Mouse (Mus musculus) heart, embryonic 12.5 days (tissue): ENCODE data around the gene Crcp. TPM values are rescaled to one million over a fixed set of nuclear protein-coding genes. Genes with fewer than 3 reads are reported as not detected.
"Not testable (repeated sequence)": the region's sequence is repeated elsewhere in the genome, so short reads cannot be mapped to it uniquely, and the experiment has no call there.

Experiments
- ATAC-seq: fragments of 200-750 bp; cut with Nextera tagmentation; 2 replicates; pipeline ENCODE4 v1.8.0; 2017; ENCODE audit warnings: moderate TSS enrichment, moderate library complexity; ENCODE audit not compliant: insufficient number of reproducible peaks, low FRiP score
- H3K27ac ChIP-seq: fragments of 300-500 bp; sonication (generic); 2 replicates; pipeline ENCODE4 v1.5.1; 2016; ENCODE audit warnings: mild to moderate bottlenecking, moderate library complexity; ENCODE audit not compliant: poor library complexity, severe bottlenecking
- H3K27me3 ChIP-seq: fragments of 300-500 bp; sonication (generic); replicated peaks from 2 replicates; pipeline ENCODE4 v1.6.1; 2016; ENCODE audit warnings: mild to moderate bottlenecking, moderate library complexity
- H3K36me3 ChIP-seq: fragments of 300-500 bp; sonication (generic); 2 replicates; pipeline ENCODE4 v1.6.1; 2016; ENCODE audit warnings: mild to moderate bottlenecking, moderate library complexity
- H3K4me1 ChIP-seq: fragments of 300-500 bp; sonication (generic); replicated peaks from 2 replicates; pipeline ENCODE4 v1.6.1; 2016; ENCODE audit warnings: mild to moderate bottlenecking
- H3K4me2 ChIP-seq: fragments of 300-500 bp; sonication (generic); 2 replicates; pipeline ENCODE4 v1.6.1; 2016; ENCODE audit warnings: mild to moderate bottlenecking, moderate library complexity
- H3K4me3 ChIP-seq: fragments of 300-500 bp; sonication (generic); 2 replicates; pipeline ENCODE4 v1.5.1; 2016; ENCODE audit warnings: mild to moderate bottlenecking
- H3K9ac ChIP-seq: fragments of 300-500 bp; sonication (generic); 2 replicates; pipeline ENCODE4 v1.6.1; 2016; ENCODE audit warnings: mild to moderate bottlenecking, moderate library complexity
- H3K9me3 ChIP-seq: fragments of 300-500 bp; sonication (generic); replicated peaks from 2 replicates; pipeline ENCODE4 v1.6.1; 2016; ENCODE audit warnings: mild to moderate bottlenecking, moderate library complexity
- WGBS: fragments of 180-500 bp; shearing (Covaris S2); methylation state at CpG from one replicate; pipeline ENCODE4 v1.1.7; 2016; 5-methylcytosine and 5-hydroxymethylcytosine counted together
- polyA plus RNA-seq: library from polyadenylated mRNA; unstranded; fragments of >200 nt; fragmentation: Nextera tagmentation; extraction: Ambion mirVana; gene quantifications from 2 replicates; pipeline ENCODE4 v1.2.1, GENCODE M21; 2016

Crcp gene
- polyA plus RNA-seq, 1 experiment from 2014 or later, result 21.2 TPM

GRCm38 (mm10) chr5:130023067-130023766 lies 5.9 kb upstream of the Crcp start:
- H3K4me3 ChIP-seq, result 0 out of 2 replicates have a peak overlapping the region, but pooled peaks have one; percentile 68
- H3K27ac ChIP-seq, result no peak overlapping the region
- H3K27me3 ChIP-seq, result peaks cover 10% of the 10 kb centered on the region
- no peaks in the 10 kb centered on the region for H3K9me3 ChIP-seq
- H3K9ac ChIP-seq, result no peak overlapping the region
- H3K4me1 ChIP-seq, result peaks cover 9% of the 10 kb centered on the region
- no peak for ATAC-seq
- WGBS, result 39% methylated on average over 12 of the region's 12 CpGs
- peak overlapping the region; percentile 93 for H3K4me2 ChIP-seq
- H3K36me3 ChIP-seq, result no peaks in the 10 kb centered on the region

DNA sequence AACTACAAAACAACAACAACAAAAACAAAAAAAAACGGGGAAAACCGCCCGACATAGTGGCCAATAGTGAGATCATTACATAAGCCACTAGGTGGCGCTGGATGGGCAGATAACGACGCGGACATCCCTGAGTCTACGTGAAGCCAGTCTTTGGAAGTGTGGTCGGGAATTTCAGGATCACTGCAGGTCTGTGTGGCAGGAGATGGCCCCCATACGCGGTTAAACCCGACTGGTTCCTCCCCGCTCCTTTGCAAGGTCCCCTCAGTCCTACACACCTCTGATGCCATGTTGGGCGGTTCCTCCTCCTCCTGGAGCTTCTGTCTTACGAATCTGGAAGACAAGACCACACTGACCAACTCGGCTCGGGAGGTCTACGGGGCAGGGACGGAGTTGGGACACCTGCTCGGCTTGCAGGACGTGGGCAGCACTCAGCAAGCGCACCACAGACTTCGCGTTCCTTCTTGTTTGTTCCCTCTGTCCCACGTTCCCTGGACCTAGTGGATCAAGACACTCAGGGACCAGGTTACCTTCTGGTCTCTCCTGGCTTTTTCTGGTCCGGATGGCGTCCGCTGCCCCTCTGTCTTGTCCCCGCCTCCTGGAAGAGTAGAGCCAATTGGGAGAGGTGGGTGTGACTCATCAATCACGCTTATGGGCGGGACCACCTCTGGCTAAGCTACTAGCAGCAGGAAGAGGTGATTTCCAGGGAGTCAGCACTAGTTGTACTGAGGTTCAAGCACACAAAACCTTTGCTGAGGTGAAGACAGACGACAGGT lies 5.1 kb upstream of the Crcp start:
- Histone ChIP-seq H3K4me2 (peak overlapping the region; percentile 93), H3K4me1 (peaks cover 9% of the 10 kb centered on the region), H3K9me3 (no peaks in the 10 kb centered on the region), H3K36me3 (no peaks in the 10 kb centered on the region), H3K27ac (peak overlapping the region; percentile 68), H3K9ac (peak overlapping the region; percentile 75), H3K4me3 (peak overlapping the region; percentile 68), H3K27me3 (peaks cover 10% of the 10 kb centered on the region)
- ATAC-seq, result peak; percentile 89
- under 1% methylated on average over 32 of the region's 32 CpGs for WGBS

DNA sequence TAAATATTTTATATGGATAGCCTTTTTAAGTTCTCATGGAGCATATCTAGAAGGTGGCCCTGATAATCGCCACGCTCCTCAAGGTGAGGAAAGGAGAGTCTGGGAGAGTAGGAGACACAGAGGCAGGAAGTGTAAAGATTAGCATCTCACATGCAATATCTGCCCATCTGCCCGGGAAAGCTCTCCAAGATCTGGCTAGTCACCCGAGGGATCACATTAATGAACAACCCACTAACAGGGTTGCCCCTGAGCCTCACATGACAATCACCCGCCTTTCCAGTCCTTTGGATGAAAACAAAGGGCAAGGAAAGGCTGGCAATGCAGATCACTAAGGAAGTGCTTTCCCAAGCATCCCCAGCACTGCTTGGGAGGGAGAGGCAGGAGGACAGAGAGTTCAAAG lies 2.0 kb upstream of the Crcp start:
- no peak overlapping the region for H3K9ac ChIP-seq
- ATAC-seq, result no peak
- no peak overlapping the region for H3K27ac ChIP-seq
- H3K4me1 ChIP-seq, result peaks cover 9% of the 10 kb centered on the region
- H3K27me3 ChIP-seq, result peaks cover 10% of the 10 kb centered on the region
- no peaks in the 10 kb centered on the region for H3K36me3 ChIP-seq
- H3K9me3 ChIP-seq, result no peaks in the 10 kb centered on the region
- WGBS, result 69% methylated on average over 5 of the region's 5 CpGs
- no peak overlapping the region for H3K4me2 ChIP-seq
- H3K4me3 ChIP-seq, result no peak overlapping the region

- Histone ChIP-seq H3K27me3 (peaks cover 10% of the 10 kb centered on the region), H3K4me2 (no peak overlapping the region), H3K9me3 (no peaks in the 10 kb centered on the region), H3K27ac (no peak overlapping the region), H3K4me3 (no peak overlapping the region), H3K36me3 (no peaks in the 10 kb centered on the region), H3K4me1 (peaks cover 9% of the 10 kb centered on the region), H3K9ac (no peak overlapping the region)
- no peak for ATAC-seq
- 82% methylated on average over 7 of the region's 7 CpGs for WGBS
These were observed 1.4 kb upstream of the Crcp start for GRCm38 (mm10) chr5:130027696-130028095.

DNA sequence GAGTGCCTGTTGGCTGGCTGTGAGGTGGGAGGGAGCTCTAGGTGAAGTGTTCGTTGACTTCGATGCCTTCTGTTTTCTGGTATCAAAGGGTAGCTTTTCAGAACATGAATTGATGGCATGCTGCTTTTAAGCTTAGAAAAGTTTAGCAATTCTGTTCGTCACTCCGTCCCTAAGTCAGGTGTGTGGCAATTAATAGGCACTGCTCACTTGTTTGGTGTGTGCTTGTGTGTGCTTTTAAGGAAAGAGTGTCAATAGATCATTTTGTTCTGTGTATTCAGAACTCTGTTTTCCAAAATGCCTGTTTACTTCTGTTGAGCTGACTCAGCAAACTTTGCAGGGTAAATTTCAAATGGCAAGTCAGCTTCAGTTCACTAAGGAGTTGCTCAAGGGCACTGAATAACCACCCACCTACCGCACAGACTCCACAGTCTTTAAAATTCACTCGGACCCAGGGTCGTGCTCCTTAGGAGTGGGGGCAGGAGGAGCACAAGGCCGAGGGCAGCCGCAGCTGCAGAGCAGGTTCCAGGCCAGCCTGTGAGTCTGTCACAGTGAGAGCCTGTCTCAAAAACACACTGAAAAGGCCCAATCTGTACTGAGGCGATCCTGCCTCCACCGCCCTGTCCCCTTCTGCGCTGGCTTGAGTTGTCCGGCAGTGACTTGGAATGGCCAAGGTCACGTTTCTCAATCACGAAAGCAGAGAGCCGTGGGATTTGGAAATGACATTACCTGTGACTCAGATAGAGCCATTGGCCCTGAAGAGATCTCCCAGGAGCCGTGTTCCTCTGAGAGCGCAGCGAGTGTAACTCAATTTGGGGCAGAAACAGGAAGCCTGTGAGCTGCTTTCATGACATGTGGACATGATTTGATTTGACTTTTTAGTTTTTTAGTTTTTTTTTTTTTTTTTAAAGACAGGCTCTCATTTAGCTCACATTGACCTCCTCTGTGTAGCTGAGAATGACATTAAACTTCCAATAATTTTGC lies 2.6 kb downstream of the Crcp start:
- Histone ChIP-seq H3K9me3 (no peaks in the 10 kb centered on the region), H3K4me2 (no peak overlapping the region), H3K4me3 (no peak overlapping the region), H3K9ac (no peak overlapping the region), H3K36me3 (peaks cover 14% of the 10 kb centered on the region), H3K27me3 (peaks cover 7% of the 10 kb centered on the region), H3K4me1 (peaks cover 5% of the 10 kb centered on the region), H3K27ac (no peak overlapping the region)
- WGBS, result 92% methylated on average over 19 of the region's 19 CpGs
- ATAC-seq, result no peak

DNA sequence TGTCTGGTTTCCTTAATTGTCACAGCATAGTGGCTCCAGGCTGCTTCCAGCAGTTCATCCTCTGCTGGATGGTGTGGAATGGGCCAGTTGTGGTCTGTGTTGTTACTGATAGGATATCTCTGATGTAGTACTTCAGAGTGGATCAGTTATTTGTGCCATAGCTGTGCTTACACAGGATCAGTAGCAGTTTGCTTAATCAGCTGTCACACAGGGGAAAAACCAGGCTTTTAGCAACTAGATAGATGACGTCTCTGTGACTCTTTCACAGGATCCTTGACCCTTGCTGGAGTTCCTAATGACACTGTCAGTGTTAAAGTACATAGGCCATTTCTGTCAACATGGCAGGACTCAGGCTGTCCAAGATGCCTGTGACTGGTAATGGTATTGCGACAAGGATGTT lies 4.8 kb downstream of the Crcp start:
- H3K9ac ChIP-seq, result no peak overlapping the region

GRCm38 (mm10) chr5:130036300-130036699 lies 7.2 kb downstream of the Crcp start:
- not testable (repeated sequence) for H3K4me2 ChIP-seq, H3K4me3 ChIP-seq, H3K27ac ChIP-seq, H3K9ac ChIP-seq, ATAC-seq, H3K4me1 ChIP-seq, H3K9me3 ChIP-seq
- Histone ChIP-seq H3K36me3 (peaks cover 41% of the 10 kb centered on the region), H3K27me3 (peaks cover 15% of the 10 kb centered on the region)
- WGBS, result 72% methylated on average over 2 of the region's 2 CpGs

More for the DNA sequence above, 4.8 kb downstream of the Crcp start:
- H3K4me1 ChIP-seq, result peaks cover 5% of the 10 kb centered on the region
- H3K4me2 ChIP-seq, result no peak overlapping the region
- H3K36me3 ChIP-seq, result peaks cover 26% of the 10 kb centered on the region
- ATAC-seq, result no peak
- H3K27ac ChIP-seq, result no peak overlapping the region
- H3K9me3 ChIP-seq, result no peaks in the 10 kb centered on the region
- no peak overlapping the region for H3K4me3 ChIP-seq
- no peaks in the 10 kb centered on the region for H3K27me3 ChIP-seq
- WGBS, result 63% methylated on average over 2 of the region's 2 CpGs

DNA sequence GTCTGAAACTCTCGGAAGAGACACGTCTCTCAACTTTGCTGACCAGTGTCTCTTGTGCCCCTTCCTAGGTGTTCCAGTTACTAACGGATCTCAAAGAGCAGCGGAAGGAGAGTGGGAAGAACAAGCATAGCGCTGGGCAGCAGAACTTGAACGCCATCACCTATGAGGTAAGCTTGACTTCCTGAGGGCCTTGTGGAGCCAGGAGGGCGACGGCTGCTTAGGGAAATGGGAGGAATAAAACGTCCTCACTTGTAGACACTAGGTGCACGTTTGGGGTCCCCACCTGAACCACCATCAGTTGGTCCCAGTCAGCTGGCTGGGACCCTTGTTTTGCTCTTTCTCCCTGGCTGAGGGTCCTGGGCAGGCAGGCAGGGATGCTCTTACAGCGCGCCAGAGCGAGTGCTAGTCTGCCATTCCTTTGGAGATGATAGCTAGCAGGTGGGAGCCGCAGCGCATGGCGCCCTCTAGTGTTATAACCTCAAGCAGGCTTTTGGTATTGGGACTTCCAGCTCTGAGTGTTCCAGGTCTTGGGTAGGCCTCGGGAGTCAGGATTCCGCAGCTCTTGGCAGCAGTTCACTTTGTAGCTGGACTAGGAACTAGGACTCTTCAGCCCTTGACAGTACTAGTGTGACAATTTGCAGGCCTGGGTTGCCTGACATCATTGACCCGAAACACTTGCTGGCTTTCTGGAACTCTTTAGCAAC lies 8.8 kb downstream of the Crcp start:
- H3K4me3 ChIP-seq, result no peak overlapping the region

DNA sequence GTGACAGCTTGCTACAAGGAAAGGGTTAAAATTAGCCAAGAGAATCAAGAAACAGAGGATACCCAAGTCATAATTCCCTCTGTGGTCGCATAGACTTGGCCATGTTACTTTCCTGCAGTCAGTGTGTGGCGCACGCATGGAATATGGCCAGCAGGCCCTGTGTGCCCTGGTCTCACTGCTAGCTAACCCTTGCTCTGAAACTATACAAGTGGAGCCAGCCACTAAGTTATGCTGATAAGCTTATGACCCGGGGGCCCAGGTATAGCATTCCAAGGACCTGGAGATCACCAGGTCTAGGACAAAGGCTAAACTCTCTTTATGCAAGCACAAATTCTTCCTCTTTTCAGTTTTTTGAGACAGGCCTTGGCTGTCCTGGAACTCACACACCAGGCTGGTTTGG lies 11.7 kb downstream of the Crcp start:
- no peak overlapping the region for H3K27ac ChIP-seq
- H3K4me3 ChIP-seq, result no peak overlapping the region
- ATAC-seq, result no peak
- no peak overlapping the region for H3K9ac ChIP-seq
- no peak overlapping the region for H3K4me2 ChIP-seq
- WGBS, result 88% methylated on average over 4 of the region's 4 CpGs
- peaks cover under 1% of the 10 kb centered on the region; the same call in 1 of the 2 replicates for H3K4me1 ChIP-seq
- H3K9me3 ChIP-seq, result no peaks in the 10 kb centered on the region; the same call in 1 of the 2 replicates
- peaks cover 49% of the 10 kb centered on the region for H3K36me3 ChIP-seq
- H3K27me3 ChIP-seq, result peaks cover 49% of the 10 kb centered on the region

More for the DNA sequence above, 8.8 kb downstream of the Crcp start:
- Histone ChIP-seq H3K27ac (no peak overlapping the region), H3K27me3 (peaks cover 24% of the 10 kb centered on the region), H3K4me2 (no peak overlapping the region), H3K9me3 (no peaks in the 10 kb centered on the region; the same call in 1 of the 2 replicates), H3K4me1 (no peaks in the 10 kb centered on the region), H3K9ac (no peak overlapping the region), H3K36me3 (peaks cover 55% of the 10 kb centered on the region)
- 62% methylated on average over 19 of the region's 19 CpGs for WGBS
- ATAC-seq, result no peak

- Histone ChIP-seq H3K4me2 (no peak overlapping the region), H3K27me3 (peaks cover 50% of the 10 kb centered on the region), H3K36me3 (peaks cover 47% of the 10 kb centered on the region), H3K9ac (no peak overlapping the region), H3K4me1 (peaks cover 5% of the 10 kb centered on the region), H3K4me3 (no peak overlapping the region), H3K27ac (no peak overlapping the region), H3K9me3 (no peaks in the 10 kb centered on the region; the same call in 1 of the 2 replicates)
- 91% methylated on average over 4 of the region's 4 CpGs for WGBS
- no peak for ATAC-seq
These were observed 12.2 kb downstream of the Crcp start for GRCm38 (mm10) chr5:130041262-130041661.
